Mouse (Mus musculus) limb, embryonic 14.5 days (tissue): ENCODE results near the gene Olfr157. TPM values are rescaled to one million over a fixed set of nuclear protein-coding genes. Genes with fewer than 3 reads are reported as not detected.

Experiments used
- ATAC-seq: fragments of 200-750 bp; cut with Nextera tagmentation; 2 replicates; pipeline ENCODE4 v1.8.0; 2017; ENCODE audit warnings: low read depth, moderate number of reproducible peaks, moderate TSS enrichment; ENCODE audit not compliant: low FRiP score
- DNase-seq: peaks from one replicate; pipeline ENCODE4 v3.0.0-alpha.2; 2015; ENCODE audit warnings: low spot score
- H3K27ac ChIP-seq: fragments of 300-500 bp; sonication (generic); replicated peaks from 2 replicates; pipeline ENCODE4 v1.5.1; 2014; ENCODE audit warnings: low read depth, mild to moderate bottlenecking, low read length, moderate library complexity, mixed read lengths
- H3K27me3 ChIP-seq: fragments of 300-500 bp; sonication (generic); 2 replicates; pipeline ENCODE4 v1.6.1; 2014; ENCODE audit warnings: low read length, mixed read lengths; ENCODE audit not compliant: control insufficient read depth, insufficient read depth
- H3K36me3 ChIP-seq: fragments of 300-500 bp; sonication (generic); 2 replicates; pipeline ENCODE4 v1.6.1; 2014; ENCODE audit warnings: mild to moderate bottlenecking, low read length, moderate library complexity, mixed read lengths; ENCODE audit not compliant: control insufficient read depth, insufficient read depth
- H3K4me1 ChIP-seq: fragments of 300-500 bp; sonication (generic); 2 replicates; pipeline ENCODE4 v1.6.1; 2014; ENCODE audit warnings: antibody characterized with exemption, low read length, mixed read lengths; ENCODE audit not compliant: control insufficient read depth, insufficient read depth
- H3K4me2 ChIP-seq: fragments of 300-500 bp; sonication (generic); replicated peaks from 2 replicates; pipeline ENCODE4 v1.6.1; 2014; ENCODE audit warnings: low read depth, mild to moderate bottlenecking, low read length, moderate library complexity; ENCODE audit not compliant: severe bottlenecking
- H3K4me3 ChIP-seq: fragments of 300-500 bp; sonication (generic); replicated peaks from 2 replicates; pipeline ENCODE4 v1.5.1; 2014; ENCODE audit warnings: low read length
- H3K9ac ChIP-seq: fragments of 300-500 bp; sonication (generic); 2 replicates; pipeline ENCODE4 v1.6.1; 2014; ENCODE audit warnings: mild to moderate bottlenecking, low read depth, low read length, moderate library complexity; ENCODE audit not compliant: severe bottlenecking
- H3K9me3 ChIP-seq: fragments of 300-500 bp; sonication (generic); 2 replicates; pipeline ENCODE4 v1.6.1; 2016; ENCODE audit warnings: low read length; ENCODE audit not compliant: control insufficient read depth
- POLR2A ChIP-seq: fragments of 200-500 bp; IDR thresholded peaks from 2 replicates; pipeline ENCODE4 v1.8.0; 2012; ENCODE audit warnings: inconsistent platforms, mild to moderate bottlenecking, moderate library complexity, borderline replicate concordance; ENCODE audit not compliant: insufficient read depth, insufficient read length; ENCODE audit errors: extremely low read depth
- WGBS: fragments of 180-500 bp; shearing (Covaris S2); extraction: QIAGEN DNeasy Blood & Tissue Kit; methylation state at CpG from one replicate; pipeline ENCODE4 v1.1.7; 2014; 5-methylcytosine and 5-hydroxymethylcytosine counted together
- polyA plus RNA-seq, 2 experiments: library from polyadenylated mRNA; depleted of rRNA in 1 of 2; stranded (reverse) in 1 of 2; unstranded in 1 of 2; fragments of >200 nt; fragmentation: Nextera tagmentation in 1 of 2; extraction: Ambion mirVana in 1 of 2; gene quantifications; 2 replicates each; pipeline versions ENCODE4 v1.2.1 to v1.2.3; 2012 to 2014

Olfr157 gene
- polyA plus RNA-seq, 2 experiments: 0.03 TPM; not detected in 1

DNA sequence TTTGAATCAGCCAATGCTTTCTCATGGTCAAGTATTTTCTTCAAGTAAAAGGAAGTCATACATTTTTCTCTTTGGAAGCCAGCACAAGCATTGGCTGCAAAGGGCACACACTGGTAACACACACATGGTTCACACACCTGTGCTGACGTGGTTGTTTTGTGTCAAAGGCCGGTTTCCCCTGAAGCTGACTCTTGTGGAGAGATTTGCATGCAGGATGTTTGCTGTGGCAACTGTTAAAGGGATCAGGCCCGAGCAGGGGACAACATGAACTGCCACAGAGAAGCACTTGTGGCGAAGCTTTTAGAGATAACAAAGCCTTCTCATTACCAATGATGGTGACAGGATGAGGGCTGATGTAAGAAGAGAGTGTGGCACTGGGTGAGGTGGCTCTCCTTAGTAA is 5.3 kb downstream of the Olfr157 start:
- H3K4me3 ChIP-seq: no peak overlapping the region
- H3K4me2 ChIP-seq: no peak overlapping the region
- H3K9ac ChIP-seq: no peak overlapping the region
- no peaks in the 10 kb centered on the region for H3K9me3 ChIP-seq
- no peaks in the 10 kb centered on the region for H3K27me3 ChIP-seq
- DNase-seq (no peak), ATAC-seq (no peak)
- no peak for TF ChIP-seq POLR2A
- no peak overlapping the region for H3K27ac ChIP-seq
- no peaks in the 10 kb centered on the region for H3K36me3 ChIP-seq
- 66% methylated on average over 4 of the region's 4 CpGs for WGBS
- no peaks in the 10 kb centered on the region for H3K4me1 ChIP-seq

DNA sequence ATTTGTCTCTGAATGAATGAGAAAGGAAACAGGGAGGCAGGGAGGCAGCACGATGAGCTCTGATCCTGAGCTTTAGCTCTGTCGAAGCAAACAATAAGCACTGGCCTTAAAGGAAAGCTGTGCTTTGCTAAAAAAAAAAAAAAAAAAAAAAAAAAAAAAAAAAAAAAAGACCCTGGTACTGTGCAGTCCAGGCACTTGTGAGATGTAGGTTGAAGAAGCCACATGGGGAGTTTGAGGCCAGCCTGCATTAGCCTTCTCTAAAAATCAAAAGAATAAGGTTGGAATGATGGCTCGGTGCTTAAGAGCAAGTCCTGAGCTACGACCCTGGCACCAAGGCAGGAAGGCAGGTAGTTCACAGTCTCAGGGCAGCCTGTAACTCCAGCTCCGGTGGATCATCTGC is 6.2 kb downstream of the Olfr157 start:
- no peaks in the 10 kb centered on the region for H3K9me3 ChIP-seq
- ATAC-seq (no peak), DNase-seq (no peak)
- H3K27me3 ChIP-seq: no peaks in the 10 kb centered on the region
- no peak overlapping the region for H3K9ac ChIP-seq
- 66% methylated on average over 5 of the region's 5 CpGs for WGBS
- no peaks in the 10 kb centered on the region for H3K36me3 ChIP-seq
- H3K27ac ChIP-seq: no peak overlapping the region
- no peak for TF ChIP-seq POLR2A
- H3K4me2 ChIP-seq: no peak overlapping the region
- H3K4me1 ChIP-seq: no peaks in the 10 kb centered on the region
- no peak overlapping the region for H3K4me3 ChIP-seq

DNA sequence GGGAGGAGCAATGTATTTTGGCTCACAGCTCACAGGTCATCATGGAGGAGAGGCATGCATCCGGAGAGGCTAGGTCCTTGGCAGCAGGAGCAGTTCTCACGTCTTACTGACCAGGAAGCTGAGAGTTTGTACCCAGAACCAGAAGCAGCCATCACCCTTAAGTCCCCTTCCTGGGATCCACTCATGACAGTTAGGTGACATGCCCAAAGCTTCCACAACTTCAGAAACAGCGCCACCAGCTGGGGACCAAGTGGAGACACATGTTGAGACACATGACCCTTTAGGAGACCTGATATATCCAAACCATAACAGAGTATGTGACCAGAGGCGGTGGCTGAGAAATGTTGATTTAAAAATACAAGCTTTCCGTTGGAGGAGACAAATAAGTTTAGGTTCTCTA is 8.0 kb downstream of the Olfr157 start:
- no peak for TF ChIP-seq POLR2A
- H3K4me2 ChIP-seq: no peak overlapping the region
- H3K4me3 ChIP-seq: no peak overlapping the region
- no peaks in the 10 kb centered on the region for H3K27me3 ChIP-seq
- no peaks in the 10 kb centered on the region for H3K9me3 ChIP-seq
- DNase-seq (no peak), ATAC-seq (no peak)
- no peaks in the 10 kb centered on the region for H3K36me3 ChIP-seq
- H3K9ac ChIP-seq: no peak overlapping the region
- 72% methylated on average over 5 of the region's 5 CpGs for WGBS
- H3K4me1 ChIP-seq: no peaks in the 10 kb centered on the region
- no peak overlapping the region for H3K27ac ChIP-seq

DNA sequence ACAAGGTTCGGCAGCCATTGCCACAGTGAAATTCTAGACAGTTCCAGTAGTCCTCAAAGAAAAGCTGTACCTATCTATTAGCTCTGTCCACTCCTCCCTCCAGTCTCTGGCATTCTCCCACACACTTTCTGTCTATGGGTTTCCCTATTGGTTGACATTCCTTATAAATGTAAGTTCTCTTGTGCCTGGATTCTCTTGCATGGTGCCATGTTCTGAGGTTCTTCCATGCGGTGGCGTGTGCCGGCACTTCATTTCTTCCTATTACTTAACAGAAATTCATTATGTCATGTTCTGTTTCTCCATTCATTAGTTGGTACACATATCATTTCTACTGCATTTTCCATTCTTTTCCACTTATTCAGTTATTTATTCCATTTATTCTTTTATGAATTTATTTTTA is 11.2 kb downstream of the Olfr157 start:
- DNase-seq (no peak), ATAC-seq (no peak)
- no peak overlapping the region for H3K4me2 ChIP-seq
- TF ChIP-seq POLR2A: no peak
- no peak overlapping the region for H3K27ac ChIP-seq
- H3K9ac ChIP-seq: no peak overlapping the region
- H3K36me3 ChIP-seq: no peaks in the 10 kb centered on the region
- no peaks in the 10 kb centered on the region for H3K9me3 ChIP-seq
- H3K4me1 ChIP-seq: no peaks in the 10 kb centered on the region
- 84% methylated on average over 4 of the region's 4 CpGs for WGBS
- H3K4me3 ChIP-seq: no peak overlapping the region
- H3K27me3 ChIP-seq: no peaks in the 10 kb centered on the region

DNA sequence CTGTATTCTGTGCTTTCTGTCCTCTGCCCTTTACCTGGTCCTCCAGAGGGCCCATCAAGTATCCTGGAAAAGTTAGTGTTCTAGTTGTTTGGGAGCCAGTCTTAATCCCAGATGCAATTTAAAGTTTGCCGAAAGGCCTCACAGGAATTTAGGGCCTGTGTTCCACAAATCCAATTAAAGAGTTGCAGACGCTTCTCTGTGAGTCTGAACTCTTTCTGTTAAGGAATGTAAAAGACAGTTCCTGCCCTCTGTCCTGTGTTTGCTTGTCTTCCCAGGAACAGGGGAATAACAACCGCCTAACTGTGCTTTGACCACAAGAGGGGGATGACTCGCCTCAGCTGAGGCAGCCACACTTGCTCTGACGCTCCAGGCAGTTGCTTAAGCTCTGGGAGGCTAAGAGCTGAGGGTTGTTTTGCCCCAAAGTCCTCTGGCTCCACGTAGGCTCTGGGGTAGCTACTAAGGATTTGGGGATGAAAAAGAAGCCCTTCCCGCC is 16.1 kb downstream of the Olfr157 start, which contains the start of gene Olfr156:
Gene Olfr156, minus strand, starts transcription at position 51 of the 493 bp plus-strand sequence.
- H3K4me3 ChIP-seq: no peak within 1 kb of the TSS
- peak; percentile 54 for DNase-seq
- H3K4me2 ChIP-seq: no peak within 1 kb of the TSS
- WGBS: 8% methylated on average over 7 of the region's 7 CpGs
- H3K9me3 ChIP-seq: no peaks in the 10 kb centered on the region
- H3K27ac ChIP-seq: no peak within 1 kb of the TSS
- no peak for TF ChIP-seq POLR2A
- no peaks in the 10 kb centered on the region for H3K4me1 ChIP-seq
- H3K9ac ChIP-seq: no peak within 1 kb of the TSS
- peak; percentile 76; the same call in 1 of the 2 replicates for ATAC-seq
- H3K36me3 ChIP-seq: no peaks in the 10 kb centered on the region
- no peaks in the 10 kb centered on the region for H3K27me3 ChIP-seq
